Mouse (Mus musculus) CH12.LX (cell line): ENCODE data around the gene Zfp93.
"Not testable (repeated sequence)": the region's sequence is repeated elsewhere in the genome, so short reads cannot be mapped to it uniquely, and the experiment has no call there.

Source experiments
- BHLHE40 ChIP-seq: IDR thresholded peaks from 2 replicates; pipeline ENCODE4 v1.6.1; 2011; ENCODE audit warnings: mild to moderate bottlenecking, low read depth, low read length, improper control_type of control experiment
- POLR2A ChIP-seq: IDR thresholded peaks from 2 replicates; pipeline ENCODE4 v1.6.1; 2011; ENCODE audit warnings: low read depth, mild to moderate bottlenecking, improper control_type of control experiment, low read length
- SIN3A ChIP-seq: IDR thresholded peaks from 2 replicates; pipeline ENCODE4 v1.6.1; 2012; ENCODE audit warnings: low read length, improper control_type of control experiment, inconsistent platforms
- ZC3H11A ChIP-seq: IDR thresholded peaks from 2 replicates; pipeline ENCODE4 v1.6.1; 2012; ENCODE audit warnings: low read depth, mild to moderate bottlenecking, inconsistent platforms, low read length, improper control_type of control experiment

- not testable (repeated sequence) for TF ChIP-seq BHLHE40, ZC3H11A, SIN3A, POLR2A
Observed at GRCm38 (mm10) chr7:24278771-24279170, 8.6 kb downstream of the Zfp93 start.
